Mouse (Mus musculus) megakaryocyte progenitor cell, adult 5-6 weeks (primary cell): Measurements from ENCODE around the gene Dusp1. TPM values are rescaled to one million over a fixed set of nuclear protein-coding genes. Genes with fewer than 3 reads are reported as not detected.
A peak's percentile ranks its signal among the peaks of the same experiment; 100 is the strongest.

ENCODE experiments used
- ATAC-seq: replicated peaks from 2 replicates; pipeline ENCODE4 v1.8.0; 2016; ENCODE audit warnings: mild to moderate bottlenecking, moderate TSS enrichment, inconsistent platforms; ENCODE audit not compliant: poor library complexity
- total RNA-seq, 2 experiments: library from RNA; stranded (forward) in 1 of 2; stranded (reverse) in 1 of 2; fragments of 157-497, 149-512 nt in 1 of 2; fragments of 200-1000 nt in 1 of 2; gene quantifications; 2 replicates each; pipeline versions ENCODE4 v1.2.3 to v1.2.4; 2015 to 2017

The Dusp1 gene
- total RNA-seq, 2 experiments from 2014 or later: 29.6 to 89.7 TPM

- ATAC-seq: no peak
These were observed 93.6 kb downstream of the Dusp1 start for GRCm38 (mm10) chr17:26468102-26468894.

DNA sequence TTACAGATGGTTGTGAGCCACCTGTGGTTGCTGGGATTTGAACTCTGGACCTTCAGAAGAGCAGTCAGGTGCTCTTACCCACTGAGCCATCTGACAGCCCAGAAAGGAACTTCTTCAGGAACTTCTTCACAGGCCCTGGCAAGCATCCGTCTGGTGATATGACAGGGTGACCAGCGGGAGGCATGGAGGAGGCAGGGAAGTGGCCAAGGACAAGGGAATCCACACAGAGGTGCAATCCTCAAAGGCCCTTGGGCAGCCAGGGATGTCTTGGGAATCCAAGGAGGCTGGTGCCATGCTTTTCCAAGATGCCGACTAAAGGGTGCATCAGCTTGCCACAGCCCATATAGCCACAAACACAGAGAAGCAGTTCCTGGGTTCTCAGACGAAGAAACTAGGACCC lies 94.3 kb downstream of the Dusp1 start:
- ATAC-seq: no peak

- peak; percentile 82 for ATAC-seq
These were observed 95.2 kb downstream of the Dusp1 start for GRCm38 (mm10) chr17:26466741-26467150.

DNA sequence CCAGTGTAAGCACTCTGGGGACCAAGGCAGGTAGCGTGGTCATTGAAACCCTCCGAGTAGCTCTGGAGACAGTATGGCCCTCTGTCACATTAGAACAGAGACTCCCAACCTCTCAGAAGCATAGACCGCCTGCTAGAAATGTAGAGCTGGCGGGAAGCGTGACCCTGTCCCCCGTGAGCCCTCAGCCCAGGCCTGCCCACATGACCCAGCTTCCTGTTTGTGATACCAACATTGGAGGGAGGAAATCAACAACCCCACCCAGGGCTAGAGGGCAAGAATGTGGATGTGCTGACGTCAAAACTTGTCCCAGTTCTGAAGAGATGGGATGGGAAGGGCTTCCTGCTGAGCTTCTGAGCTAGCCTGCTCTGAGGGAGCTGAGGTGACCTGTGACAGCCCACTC lies 97.0 kb downstream of the Dusp1 start:
- no peak for ATAC-seq

DNA sequence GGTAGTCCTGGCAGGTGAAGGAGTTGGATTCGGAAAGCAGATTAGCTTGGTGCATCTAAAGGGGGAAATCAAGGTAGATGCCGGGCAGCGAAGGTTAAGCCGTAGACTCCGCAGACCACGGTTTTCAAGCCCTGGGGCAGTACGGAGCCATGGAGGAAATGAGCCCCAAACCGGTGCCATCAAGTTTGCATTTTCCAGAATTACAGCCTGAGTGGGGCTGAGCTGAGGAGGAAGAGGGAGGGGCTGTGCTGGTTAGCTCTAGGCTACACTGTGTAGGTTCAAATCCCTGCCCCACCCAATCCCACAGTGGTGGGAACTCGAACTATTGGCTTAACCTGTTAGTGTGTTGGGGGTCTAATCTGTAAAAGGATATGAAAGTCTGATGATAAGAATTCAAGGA lies 97.4 kb downstream of the Dusp1 start:
- ATAC-seq: no peak

GRCm38 (mm10) chr17:26463984-26464383 lies 97.9 kb downstream of the Dusp1 start:
- ATAC-seq: no peak

DNA sequence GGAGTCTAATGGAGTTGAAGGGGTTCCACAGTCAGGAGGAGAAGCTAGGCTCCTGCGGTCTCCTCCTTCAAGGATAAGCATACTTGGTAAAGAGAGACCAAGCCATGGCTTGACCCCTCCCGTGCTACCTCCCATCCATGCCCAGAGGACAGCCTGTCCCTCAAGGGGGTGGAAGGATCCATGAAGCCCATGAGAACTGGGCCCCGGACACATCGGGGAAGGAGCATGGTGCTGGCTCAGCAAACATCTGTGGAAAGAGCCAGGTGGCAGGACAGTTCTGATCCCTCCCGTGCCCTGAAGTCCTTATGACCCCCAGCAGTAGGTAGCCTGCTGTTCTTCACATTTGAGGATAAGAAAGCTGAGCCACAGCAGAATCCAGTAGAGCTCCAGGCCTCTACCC lies 98.5 kb downstream of the Dusp1 start:
- no peak for ATAC-seq

- peak; percentile 77 for ATAC-seq
These were observed 99.2 kb downstream of the Dusp1 start for GRCm38 (mm10) chr17:26462634-26463170.

DNA sequence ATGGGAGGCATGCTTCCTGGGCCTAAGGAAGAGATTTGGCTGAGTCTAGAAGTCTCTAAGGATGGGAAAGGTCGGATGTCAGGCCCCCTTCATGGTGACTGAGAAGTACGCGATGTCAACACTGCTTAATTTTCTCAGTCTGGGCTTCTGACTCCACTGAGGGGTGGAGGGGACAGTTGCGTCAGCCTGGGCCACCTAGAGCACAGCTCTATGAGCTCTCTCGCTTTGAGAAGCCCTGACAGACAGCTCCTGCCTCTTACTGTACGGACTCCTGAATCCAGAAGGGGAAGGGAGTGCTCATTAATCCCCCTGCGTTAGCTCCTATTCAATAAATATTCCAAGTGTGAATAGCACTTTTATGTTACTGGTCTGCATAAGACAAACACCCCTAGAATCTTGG lies 103.9 kb downstream of the Dusp1 start:
- no peak for ATAC-seq

- ATAC-seq: no peak
These were observed 104.4 kb downstream of the Dusp1 start for GRCm38 (mm10) chr17:26457506-26457905.

Other genes with a start within 250 kb of the Dusp1 start
- 1.6 and 2.2 TPM in 2 replicates for gene Neurl1b, start 147.3 kb downstream of the Dusp1 start, total RNA-seq (2015)
- gene Neurl1b, start 147.3 kb downstream of the Dusp1 start, total RNA-seq (2017): 1.9 and 2.2 TPM in 2 replicates
- gene Ergic1, start 639 bp downstream of the Dusp1 start, total RNA-seq (2015): 99.7 and 123 TPM in 2 replicates
- gene Ergic1, start 639 bp downstream of the Dusp1 start, total RNA-seq (2017): 42.2 and 48.3 TPM in 2 replicates
- 233 and 245 TPM in 2 replicates for gene Atp6v0e, start 101.1 kb upstream of the Dusp1 start, total RNA-seq (2015)
- 309 and 383 TPM in 2 replicates for gene Atp6v0e, start 101.1 kb upstream of the Dusp1 start, total RNA-seq (2017)
- gene Crebrf, start 153.5 kb upstream of the Dusp1 start, total RNA-seq (2015): 7.0 and 13.5 TPM in 2 replicates
- gene Crebrf, start 153.5 kb upstream of the Dusp1 start, total RNA-seq (2017): 11.1 and 18.0 TPM in 2 replicates
- 38.2 and 42.5 TPM in 2 replicates for gene Bnip1, start 218.9 kb upstream of the Dusp1 start, total RNA-seq (2015)
- 47.6 and 48.6 TPM in 2 replicates for gene Bnip1, start 218.9 kb upstream of the Dusp1 start, total RNA-seq (2017)